Mouse (Mus musculus) spleen, adult 2 months (tissue): ENCODE measurements around the gene Ifi205.

Experiments used
- CTCF ChIP-seq: fragments of 200-500 bp; IDR thresholded peaks from 2 replicates; pipeline ENCODE4 v1.5.1; 2011; ENCODE audit warnings: mild to moderate bottlenecking, inconsistent platforms; ENCODE audit not compliant: insufficient read depth, insufficient read length, insufficient replicate concordance; ENCODE audit errors: extremely low read depth
- POLR2A ChIP-seq: fragments of 200-500 bp; IDR thresholded peaks from 2 replicates; pipeline ENCODE4 v1.6.1; 2011; ENCODE audit warnings: low read depth, low read length, inconsistent platforms

- no peak for TF ChIP-seq CTCF
- no peak for TF ChIP-seq POLR2A
Measured at GRCm38 (mm10) chr1:174055248-174055647, 23.6 kb upstream of the Ifi205 start.
